Mouse (Mus musculus): ENCODE results near the gene Pgm3.
A peak's percentile ranks its signal among the peaks of the same experiment; 100 is the strongest.

Pgm3 gene

GRCm38 (mm10) chr9:86569314-86569910, 2.2 kb downstream of the Pgm3 start:
- no peak for DNase-seq (ENCODE audit: low spot score)

DNA sequence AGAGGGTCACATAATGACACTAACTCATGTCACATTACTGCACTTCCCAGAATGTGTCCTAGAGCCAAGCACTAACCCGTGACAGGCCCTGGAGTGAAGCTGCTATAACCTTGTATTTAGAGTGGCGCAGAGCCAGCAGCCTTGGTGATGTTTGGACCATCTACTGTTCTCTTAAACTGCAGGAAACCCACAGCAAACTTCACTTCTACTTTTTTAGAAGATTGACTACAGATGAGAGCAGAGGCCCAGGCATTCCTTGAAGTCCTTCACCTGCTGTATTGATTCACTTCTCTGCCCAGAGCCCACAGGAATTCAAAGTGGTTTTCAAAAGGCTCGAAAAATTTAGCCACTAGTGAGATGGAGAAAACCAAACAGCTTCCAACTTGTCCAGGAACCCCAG, 11.1 kb downstream of the Pgm3 start:
- DNase-seq (ENCODE audit: low spot score), result peak; percentile 17

- no peak for DNase-seq (ENCODE audit: low spot score)
Observed at GRCm38 (mm10) chr9:86554641-86555040, 17.0 kb downstream of the Pgm3 start.

DNA sequence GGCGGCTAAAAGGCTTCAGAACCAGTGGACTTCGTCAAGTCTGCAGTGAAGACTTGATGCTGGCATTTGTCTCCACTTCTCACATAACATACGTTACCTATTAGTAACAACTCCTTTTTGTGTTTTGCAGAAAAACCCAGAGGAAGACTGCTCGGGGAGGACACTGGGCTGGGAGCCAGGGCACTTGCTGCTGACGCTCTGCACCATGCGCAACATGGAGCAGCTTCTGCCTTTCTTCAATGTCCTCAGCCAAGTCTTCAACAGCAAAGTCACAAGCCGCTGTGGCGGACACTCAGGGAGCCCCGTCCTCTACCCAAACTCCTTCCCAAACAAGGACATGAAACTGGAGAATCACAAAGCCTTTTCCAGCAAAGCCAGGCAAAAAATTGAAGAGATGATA, 17.8 kb downstream of the Pgm3 start:
- DNase-seq (ENCODE audit: low spot score), result no peak

DNA sequence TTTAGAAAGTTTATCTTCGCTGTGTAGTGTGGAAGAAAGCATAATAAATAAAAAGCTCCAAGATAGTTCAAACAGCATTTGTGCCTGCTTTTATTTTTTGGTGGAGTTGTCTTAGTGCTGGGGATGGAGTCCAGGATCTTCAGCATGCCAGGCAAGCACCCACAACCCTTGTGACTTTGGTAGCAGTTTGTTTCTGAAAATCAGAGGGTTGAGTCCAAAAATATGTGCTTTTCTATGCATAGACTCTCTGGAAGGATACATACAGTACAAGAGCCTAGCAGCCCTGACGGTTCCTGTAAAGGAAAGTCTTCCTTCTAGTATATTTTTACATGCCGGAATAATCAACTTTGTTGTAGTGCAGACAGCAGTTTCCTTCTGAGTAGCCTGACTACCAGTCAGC, 20.9 kb downstream of the Pgm3 start:
- no peak for DNase-seq (ENCODE audit: low spot score)

GRCm38 (mm10) chr9:86549637-86550162, 21.9 kb downstream of the Pgm3 start:
- DNase-seq (ENCODE audit: low spot score), result no peak

DNA sequence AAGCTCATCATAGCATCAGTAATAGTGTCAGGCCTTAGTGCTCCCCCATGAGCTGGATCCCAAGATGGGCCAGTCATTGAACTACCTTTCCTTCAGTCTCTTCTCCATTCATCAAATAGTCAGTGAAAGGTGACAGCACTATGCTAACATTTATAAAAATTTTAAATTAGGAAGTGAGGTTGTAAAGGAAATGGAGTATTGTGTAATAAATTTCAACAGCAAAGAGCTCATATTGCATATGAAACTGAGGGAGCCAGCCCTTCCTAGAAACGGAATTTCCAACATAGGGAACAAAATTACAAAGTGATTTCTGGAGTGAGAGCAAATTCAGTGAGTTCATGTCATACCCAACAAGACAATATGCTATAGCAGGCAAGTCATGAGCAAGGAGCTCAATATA, 27.1 kb downstream of the Pgm3 start:
- no peak for DNase-seq (ENCODE audit: low spot score)

- DNase-seq (ENCODE audit: low spot score), result no peak
Observed at GRCm38 (mm10) chr9:86543451-86543850, 28.2 kb downstream of the Pgm3 start.

GRCm38 (mm10) chr9:86534071-86534470, 37.6 kb downstream of the Pgm3 start:
- no peak for DNase-seq (ENCODE audit: low spot score)

DNA sequence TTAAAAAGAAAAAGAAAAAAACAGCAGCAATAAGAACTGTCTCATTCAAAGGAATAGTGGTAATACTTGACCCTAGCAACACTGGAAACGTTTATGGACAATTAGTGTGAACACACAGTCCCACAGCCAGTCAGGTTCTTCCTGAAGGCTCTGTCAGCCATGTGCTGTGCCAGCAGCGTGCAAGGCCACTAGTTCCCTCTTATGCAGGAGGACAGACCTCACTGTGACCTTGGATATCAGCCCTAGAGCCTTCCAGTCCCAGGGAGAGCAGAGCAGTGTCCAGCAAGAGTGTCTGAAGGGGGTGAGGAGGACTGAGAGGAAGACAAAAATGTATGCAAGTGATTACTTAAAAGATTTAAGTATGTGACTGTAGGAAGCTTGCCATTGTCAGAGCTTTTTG, 46.0 kb downstream of the Pgm3 start:
- DNase-seq (ENCODE audit: low spot score), result no peak

- DNase-seq (ENCODE audit: low spot score), result peak; percentile 19
Observed at GRCm38 (mm10) chr9:86522335-86522734, 49.3 kb downstream of the Pgm3 start.

DNA sequence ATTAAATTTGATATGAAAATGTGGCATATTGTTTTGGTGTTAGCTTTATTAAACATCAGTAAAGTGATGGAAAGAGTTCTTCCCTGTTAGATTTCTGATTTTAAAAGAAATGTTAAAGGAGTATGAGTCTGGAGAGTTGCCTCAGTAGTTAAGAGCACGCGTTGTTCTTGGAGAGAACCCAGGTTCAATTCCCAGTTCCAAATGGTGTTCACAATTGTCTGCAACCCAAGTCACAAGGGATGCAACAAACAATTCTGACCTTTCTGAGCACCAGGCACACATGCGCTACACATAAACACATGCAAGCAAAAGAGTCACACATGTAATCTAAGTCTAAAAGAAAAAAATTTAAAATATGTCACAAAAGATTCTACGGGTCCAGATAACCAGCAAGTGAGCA, 56.8 kb downstream of the Pgm3 start:
- DNase-seq (ENCODE audit: low spot score), result no peak

DNA sequence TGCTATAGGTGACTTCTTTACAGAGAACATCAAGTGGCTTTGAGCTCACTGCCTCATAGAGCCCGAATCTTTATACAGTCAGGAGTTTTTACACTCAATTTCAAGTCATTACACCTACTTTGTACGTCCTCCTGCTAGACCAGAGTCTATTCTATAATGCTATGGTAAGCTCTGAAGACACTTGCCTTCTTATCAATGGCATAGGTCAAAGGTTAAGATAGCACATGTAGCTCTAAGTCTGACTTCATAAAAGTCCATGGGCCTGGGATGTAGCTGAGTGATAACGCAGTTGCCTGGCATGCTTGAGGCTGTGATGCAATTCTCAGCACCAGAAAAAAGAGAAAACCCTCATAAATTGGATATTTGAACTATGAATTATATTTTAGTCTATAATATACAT, 57.3 kb downstream of the Pgm3 start:
- no peak for DNase-seq (ENCODE audit: low spot score)

- no peak for DNase-seq (ENCODE audit: low spot score)
Observed at GRCm38 (mm10) chr9:86513733-86514132, 57.9 kb downstream of the Pgm3 start.

- no peak for DNase-seq (ENCODE audit: low spot score)
Observed at GRCm38 (mm10) chr9:86507437-86507836, 64.2 kb downstream of the Pgm3 start.

All from adipocyte (in vitro differentiated cells).